Mouse (Mus musculus) hindbrain, embryonic 10.5 days (tissue): Measurements from ENCODE around the gene Tmem38b. TPM values are rescaled to one million over a fixed set of nuclear protein-coding genes. Genes with fewer than 3 reads are reported as not detected.
A peak's percentile ranks its signal among the peaks of the same experiment; 100 is the strongest.
"Not testable (repeated sequence)": the region's sequence is repeated elsewhere in the genome, so short reads cannot be mapped to it uniquely, and the experiment has no call there.

Source experiments
- DNase-seq: peaks from one replicate; pipeline ENCODE4 v3.0.0-alpha.2; 2017; ENCODE audit warnings: low spot score
- H3K27ac ChIP-seq: fragments of 300-500 bp; sonication (generic); 2 replicates; pipeline ENCODE4 v1.5.1; 2016; ENCODE audit warnings: mild to moderate bottlenecking, moderate library complexity
- H3K27me3 ChIP-seq: fragments of 300-500 bp; sonication (generic); 2 replicates; pipeline ENCODE4 v1.6.1; 2016; ENCODE audit warnings: mild to moderate bottlenecking; ENCODE audit not compliant: poor library complexity, insufficient read depth, severe bottlenecking
- H3K36me3 ChIP-seq: fragments of 300-500 bp; sonication (generic); 2 replicates; pipeline ENCODE4 v1.6.1; 2016; ENCODE audit warnings: mild to moderate bottlenecking, moderate library complexity
- H3K4me1 ChIP-seq: fragments of 300-500 bp; sonication (generic); replicated peaks from 2 replicates; pipeline ENCODE4 v1.6.1; 2016; ENCODE audit warnings: mild to moderate bottlenecking
- H3K4me3 ChIP-seq: fragments of 300-500 bp; sonication (generic); 2 replicates; pipeline ENCODE4 v1.5.1; 2016; ENCODE audit warnings: mild to moderate bottlenecking, moderate library complexity
- H3K9me3 ChIP-seq: fragments of 300-500 bp; sonication (generic); 2 replicates; pipeline ENCODE4 v1.6.1; 2016; ENCODE audit warnings: mild to moderate bottlenecking, moderate library complexity
- WGBS: fragments of 180-500 bp; shearing (Covaris S2); methylation state at CpG from one replicate; pipeline ENCODE4 v1.1.7; 2016; 5-methylcytosine and 5-hydroxymethylcytosine counted together
- polyA plus RNA-seq: library from polyadenylated mRNA; unstranded; fragments of >200 nt; fragmentation: Nextera tagmentation; extraction: Ambion mirVana; gene quantifications from 2 replicates; pipeline ENCODE4 v1.2.1, GENCODE M21; 2016

Tmem38b gene
- polyA plus RNA-seq, 1 experiment from 2014 or later, result 3.8 TPM

GRCm38 (mm10) chr4:53799753-53800152 is 26.1 kb upstream of the Tmem38b start:
- no peak for DNase-seq
- no peaks in the 10 kb centered on the region for H3K27me3 ChIP-seq
- H3K4me3 ChIP-seq, result no peak overlapping the region
- H3K36me3 ChIP-seq, result no peaks in the 10 kb centered on the region
- WGBS, result 60% methylated on average over 1 of the region's 1 CpGs
- H3K27ac ChIP-seq, result 0 out of 2 replicates have a peak overlapping the region, but pooled peaks have one; percentile 8
- peaks cover 34% of the 10 kb centered on the region for H3K4me1 ChIP-seq
- H3K9me3 ChIP-seq, result peaks cover 4% of the 10 kb centered on the region; the same call in 1 of the 2 replicates

- not testable (repeated sequence) for H3K27ac ChIP-seq, H3K27me3 ChIP-seq, DNase-seq, H3K4me3 ChIP-seq, H3K36me3 ChIP-seq, H3K9me3 ChIP-seq
- peaks cover 13% of the 10 kb centered on the region; the same call in 1 of the 2 replicates for H3K4me1 ChIP-seq
- 91% methylated on average over 8 of the region's 8 CpGs for WGBS
Observed at GRCm38 (mm10) chr4:53803674-53804073, 22.2 kb upstream of the Tmem38b start.

- not testable (repeated sequence) for DNase-seq, H3K36me3 ChIP-seq, H3K27ac ChIP-seq, H3K27me3 ChIP-seq, H3K4me1 ChIP-seq, H3K9me3 ChIP-seq, H3K4me3 ChIP-seq
- 85% methylated on average over 6 of the region's 6 CpGs for WGBS
Observed at GRCm38 (mm10) chr4:53806428-53806827, 19.4 kb upstream of the Tmem38b start.

- 79% methylated on average over 5 of the region's 5 CpGs for WGBS
- no peak overlapping the region for H3K4me3 ChIP-seq
- no peak for DNase-seq
Observed at GRCm38 (mm10) chr4:53818320-53818719, 7.5 kb upstream of the Tmem38b start.

GRCm38 (mm10) chr4:53823697-53824096 is 2.1 kb upstream of the Tmem38b start:
- H3K27me3 ChIP-seq, result no peaks in the 10 kb centered on the region
- no peak overlapping the region for H3K4me3 ChIP-seq
- no peaks in the 10 kb centered on the region for H3K36me3 ChIP-seq
- peaks cover 6% of the 10 kb centered on the region for H3K4me1 ChIP-seq
- DNase-seq, result no peak
- H3K27ac ChIP-seq, result no peak overlapping the region
- no peaks in the 10 kb centered on the region for H3K9me3 ChIP-seq
- 71% methylated on average over 6 of the region's 6 CpGs for WGBS

More at GRCm38 (mm10) chr4:53818320-53818719, 7.5 kb upstream of the Tmem38b start:
- no peaks in the 10 kb centered on the region for H3K36me3 ChIP-seq
- H3K4me1 ChIP-seq, result no peaks in the 10 kb centered on the region
- no peaks in the 10 kb centered on the region for H3K27me3 ChIP-seq
- no peaks in the 10 kb centered on the region for H3K9me3 ChIP-seq
- H3K27ac ChIP-seq, result no peak overlapping the region

GRCm38 (mm10) chr4:53824831-53825230 is 1.0 kb upstream of the Tmem38b start:
- DNase-seq, result no peak

GRCm38 (mm10) chr4:53826641-53827248 is 900 bp downstream of the Tmem38b start:
- peak overlapping the region; percentile 90 for H3K4me3 ChIP-seq
- H3K9me3 ChIP-seq, result no peaks in the 10 kb centered on the region
- H3K4me1 ChIP-seq, result peaks cover 6% of the 10 kb centered on the region
- peak overlapping the region; percentile 89; the same call in 1 of the 2 replicates for H3K27ac ChIP-seq
- H3K36me3 ChIP-seq, result no peaks in the 10 kb centered on the region
- no peaks in the 10 kb centered on the region for H3K27me3 ChIP-seq
- WGBS, result 26% methylated on average over 11 of the region's 11 CpGs
- no peak for DNase-seq

More at GRCm38 (mm10) chr4:53824831-53825230, 1.0 kb upstream of the Tmem38b start:
- Histone ChIP-seq H3K9me3 (no peaks in the 10 kb centered on the region), H3K4me1 (peaks cover 6% of the 10 kb centered on the region), H3K27ac (no peak overlapping the region), H3K36me3 (no peaks in the 10 kb centered on the region), H3K4me3 (no peak overlapping the region), H3K27me3 (no peaks in the 10 kb centered on the region)
- WGBS, result 71% methylated on average over 4 of the region's 4 CpGs

- no peaks in the 10 kb centered on the region for H3K27me3 ChIP-seq
- H3K4me3 ChIP-seq, result no peak overlapping the region
- DNase-seq, result no peak
- H3K9me3 ChIP-seq, result no peaks in the 10 kb centered on the region
- H3K36me3 ChIP-seq, result no peaks in the 10 kb centered on the region
- H3K4me1 ChIP-seq, result peaks cover 15% of the 10 kb centered on the region
- H3K27ac ChIP-seq, result no peak overlapping the region
- 83% methylated on average over 5 of the region's 5 CpGs for WGBS
Observed at GRCm38 (mm10) chr4:53827869-53828268, 2.0 kb downstream of the Tmem38b start.

- Histone ChIP-seq H3K27me3 (no peaks in the 10 kb centered on the region), H3K36me3 (no peaks in the 10 kb centered on the region), H3K9me3 (no peaks in the 10 kb centered on the region), H3K27ac (no peak overlapping the region), H3K4me3 (no peak overlapping the region), H3K4me1 (peaks cover 17% of the 10 kb centered on the region)
- WGBS, result 85% methylated on average over 3 of the region's 3 CpGs
- no peak for DNase-seq
Observed at GRCm38 (mm10) chr4:53828914-53829313, 3.1 kb downstream of the Tmem38b start.

- Histone ChIP-seq H3K4me1 (peaks cover 17% of the 10 kb centered on the region), H3K27ac (no peak overlapping the region), H3K4me3 (no peak overlapping the region), H3K9me3 (no peaks in the 10 kb centered on the region), H3K27me3 (no peaks in the 10 kb centered on the region), H3K36me3 (no peaks in the 10 kb centered on the region)
- 92% methylated on average over 4 of the region's 4 CpGs for WGBS
- DNase-seq, result no peak
Observed at GRCm38 (mm10) chr4:53830016-53830415, 4.2 kb downstream of the Tmem38b start.

- Histone ChIP-seq H3K27me3 (no peaks in the 10 kb centered on the region), H3K4me3 (no peak overlapping the region), H3K4me1 (peaks cover 17% of the 10 kb centered on the region), H3K9me3 (no peaks in the 10 kb centered on the region), H3K36me3 (no peaks in the 10 kb centered on the region), H3K27ac (no peak overlapping the region)
- DNase-seq, result no peak
- 96% methylated on average over 2 of the region's 2 CpGs for WGBS
Observed at GRCm38 (mm10) chr4:53830579-53830978, 4.7 kb downstream of the Tmem38b start.

- Histone ChIP-seq H3K27me3 (no peaks in the 10 kb centered on the region), H3K9me3 (no peaks in the 10 kb centered on the region), H3K36me3 (no peaks in the 10 kb centered on the region), H3K4me3 (no peak overlapping the region), H3K27ac (0 out of 2 replicates have a peak overlapping the region, but pooled peaks have one; percentile 16), H3K4me1 (peaks cover 15% of the 10 kb centered on the region)
- peak; percentile 15 for DNase-seq
- 49% methylated on average over 3 of the region's 3 CpGs for WGBS
Observed at GRCm38 (mm10) chr4:53832321-53832720, 6.5 kb downstream of the Tmem38b start.

- no peaks in the 10 kb centered on the region for H3K9me3 ChIP-seq
- no peak for DNase-seq
- WGBS, result 33% methylated on average over 5 of the region's 5 CpGs
Observed at GRCm38 (mm10) chr4:53836978-53837377, 11.1 kb downstream of the Tmem38b start.

More at GRCm38 (mm10) chr4:53836978-53837377, 11.1 kb downstream of the Tmem38b start:
- Histone ChIP-seq H3K36me3 (no peaks in the 10 kb centered on the region), H3K4me3 (no peak overlapping the region), H3K27ac (no peak overlapping the region), H3K4me1 (peaks cover 15% of the 10 kb centered on the region), H3K27me3 (no peaks in the 10 kb centered on the region)
